Mouse (Mus musculus) spleen, postnatal 4 days (tissue): ENCODE measurements around the gene Gm21976.

ENCODE experiments used
- DNase-seq, 2 experiments: peaks; one replicate each; pipeline ENCODE4 v3.0.0; 2022; ENCODE audit warnings: low spot score in 2 of 2

Gm21976 gene

DNA sequence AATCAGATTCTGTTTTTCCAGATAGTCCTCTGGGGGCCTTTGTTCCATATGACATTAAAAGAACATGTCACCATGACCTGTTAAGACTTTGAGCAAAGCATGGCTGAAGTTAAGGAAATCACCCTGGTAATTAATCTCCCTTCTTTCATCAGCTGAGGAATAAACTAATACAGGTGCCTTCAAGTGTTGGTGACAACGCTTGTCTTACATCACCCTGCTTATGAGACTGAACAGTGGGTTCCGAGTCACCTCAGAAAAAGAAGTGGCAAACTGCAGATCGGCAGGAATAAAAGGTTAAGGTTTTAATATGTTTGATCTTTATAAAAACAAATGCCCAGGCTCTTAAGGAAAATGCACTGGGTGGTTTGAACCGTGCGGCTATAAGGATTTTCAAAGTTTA lies at the start of gene Gm21976:
Gene Gm21976, plus strand, starts transcription at position 202 of the 400 bp plus-strand sequence.
- no peak for DNase-seq

DNA sequence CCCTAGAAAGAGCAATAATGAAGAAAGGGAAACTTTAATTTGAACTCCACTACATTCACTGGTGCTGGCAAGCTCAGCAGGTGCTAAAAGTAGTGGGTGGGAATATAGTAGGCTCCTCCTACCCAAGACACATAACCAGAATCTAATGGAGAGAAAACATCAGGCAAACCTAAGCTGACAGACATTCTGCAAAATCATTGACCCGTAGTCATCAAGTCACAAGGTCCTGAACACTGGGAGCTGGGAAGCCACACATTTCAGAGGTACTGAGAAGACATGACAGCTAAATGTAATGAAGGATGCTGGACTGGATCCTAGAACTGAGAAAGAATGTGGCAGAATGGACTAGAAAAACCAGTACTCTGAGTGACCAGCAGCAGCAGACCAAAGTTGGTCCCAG lies 49.2 kb upstream of the Gm21976 start:
- DNase-seq: no peak

DNA sequence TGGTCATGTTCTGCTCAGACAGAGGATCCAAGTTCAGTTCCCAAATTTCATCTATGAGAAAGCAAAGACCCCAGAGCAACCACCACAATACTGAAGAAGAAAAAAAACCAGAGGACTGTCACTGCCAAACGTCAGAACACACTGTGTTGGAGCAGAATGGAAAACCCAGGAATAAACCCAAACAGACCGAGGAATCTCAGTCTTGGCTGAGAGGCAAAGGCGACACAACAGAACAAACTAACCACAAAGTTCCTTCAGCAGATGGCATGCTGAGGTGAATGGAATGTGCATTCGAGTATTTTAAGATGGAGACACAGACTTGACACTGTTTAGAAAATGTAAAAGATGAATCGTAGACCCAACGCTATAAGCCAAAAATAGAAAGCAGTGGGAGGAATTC lies 44.2 kb upstream of the Gm21976 start:
- no peak for DNase-seq

DNA sequence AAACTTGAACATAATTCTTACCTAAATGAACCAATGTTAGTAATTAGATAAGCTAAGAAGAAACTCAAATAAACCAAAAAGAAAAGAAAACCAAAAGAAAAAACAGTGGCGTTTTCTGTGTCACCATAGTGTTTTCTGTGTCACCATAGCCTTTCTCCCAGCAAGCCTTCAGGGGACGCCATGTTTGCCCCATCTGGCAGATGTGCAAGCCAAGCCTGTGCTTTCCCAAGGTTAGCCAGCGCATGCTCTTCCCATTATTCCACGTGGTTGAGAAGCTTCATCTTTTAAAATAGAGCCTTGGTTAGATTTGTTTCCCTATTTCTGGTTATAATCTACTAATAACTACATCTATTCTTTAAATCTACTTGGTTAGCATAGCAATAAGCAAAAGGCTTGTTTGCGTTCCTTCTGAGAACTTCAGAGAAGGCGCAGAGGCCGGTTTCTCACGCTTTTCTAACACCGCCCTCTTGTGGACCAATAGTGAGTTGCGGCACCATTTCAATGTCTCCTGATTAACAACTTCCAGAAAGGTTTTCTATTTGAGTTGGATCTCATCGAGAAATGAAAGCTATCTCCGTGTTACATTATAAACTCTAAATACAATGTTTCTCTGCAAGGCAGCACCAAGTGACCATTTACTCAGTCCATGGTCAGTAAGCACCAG lies 39.6 kb upstream of the Gm21976 start:
- DNase-seq: peak; percentile 44 to 73

- DNase-seq: no peak
These were observed 38.0 kb upstream of the Gm21976 start for GRCm38 (mm10) chr13:98241531-98242282.

DNA sequence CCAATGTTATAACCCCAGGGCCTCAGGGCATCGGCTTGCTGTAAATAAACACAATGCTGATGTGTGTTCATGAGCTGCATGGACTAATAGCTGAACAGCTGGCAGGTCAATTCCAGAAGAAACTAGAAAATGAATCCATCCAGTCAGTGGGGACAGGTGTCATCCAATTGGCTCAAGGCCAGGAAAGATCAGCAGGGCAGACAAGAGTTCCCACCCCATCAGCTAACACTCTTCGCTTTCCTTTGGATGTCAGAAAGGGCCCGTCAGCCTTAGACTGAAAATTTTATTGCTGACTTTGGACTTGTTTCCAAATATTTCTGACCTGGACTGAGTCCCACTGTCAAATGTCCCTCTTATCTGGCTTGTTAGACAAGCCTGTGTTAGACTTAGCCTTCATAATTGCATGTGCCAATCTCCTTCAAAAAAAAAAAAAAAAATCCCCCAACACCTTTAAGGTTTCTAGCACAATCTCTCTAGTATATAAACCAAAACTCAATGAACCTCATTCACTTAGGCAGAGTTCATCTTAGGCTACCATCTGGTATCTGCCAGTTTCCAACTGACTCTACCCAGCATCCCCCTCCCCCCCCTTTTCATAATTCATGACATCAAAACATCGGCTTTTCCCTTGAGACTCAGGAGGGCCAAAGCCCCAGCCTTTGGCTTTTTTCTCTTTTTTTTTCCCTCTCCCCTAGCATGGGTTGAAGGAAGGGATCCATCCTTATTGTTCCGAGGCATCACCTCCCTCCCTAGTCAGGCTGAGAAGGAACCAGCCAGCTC lies 34.9 kb upstream of the Gm21976 start:
- no peak for DNase-seq

- DNase-seq: no peak
These were observed 34.3 kb upstream of the Gm21976 start for GRCm38 (mm10) chr13:98245386-98245785.

DNA sequence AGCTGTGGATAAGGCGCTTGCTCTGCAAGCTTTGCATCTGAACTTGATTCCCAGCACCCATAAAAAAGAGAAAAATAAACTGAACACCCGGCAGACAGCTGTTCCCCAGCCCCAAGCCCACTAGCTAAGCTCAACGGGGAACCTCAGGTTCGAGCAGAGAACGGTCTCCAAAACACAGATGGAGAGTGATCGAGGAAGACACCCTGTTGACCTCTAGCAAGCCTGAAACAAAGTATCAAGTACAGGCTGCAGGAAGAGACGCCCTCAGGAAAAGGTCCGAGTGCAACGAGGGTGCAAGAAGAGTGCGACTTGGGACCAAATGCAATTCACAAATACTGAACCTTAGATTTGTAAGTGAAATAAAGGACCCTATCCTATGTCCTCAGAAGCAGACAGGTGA lies 30.1 kb upstream of the Gm21976 start:
- no peak for DNase-seq

GRCm38 (mm10) chr13:98254921-98255320 lies 24.8 kb upstream of the Gm21976 start:
- DNase-seq: no peak

GRCm38 (mm10) chr13:98262636-98263457 lies 16.8 kb upstream of the Gm21976 start, which contains the start of the genes Utp15 and Ankra2:
Gene Utp15 (minus strand): TSS chr13:98263041.
Gene Ankra2 (plus strand): TSS chr13:98263074.
- peak; percentile 96 to 99 for DNase-seq

DNA sequence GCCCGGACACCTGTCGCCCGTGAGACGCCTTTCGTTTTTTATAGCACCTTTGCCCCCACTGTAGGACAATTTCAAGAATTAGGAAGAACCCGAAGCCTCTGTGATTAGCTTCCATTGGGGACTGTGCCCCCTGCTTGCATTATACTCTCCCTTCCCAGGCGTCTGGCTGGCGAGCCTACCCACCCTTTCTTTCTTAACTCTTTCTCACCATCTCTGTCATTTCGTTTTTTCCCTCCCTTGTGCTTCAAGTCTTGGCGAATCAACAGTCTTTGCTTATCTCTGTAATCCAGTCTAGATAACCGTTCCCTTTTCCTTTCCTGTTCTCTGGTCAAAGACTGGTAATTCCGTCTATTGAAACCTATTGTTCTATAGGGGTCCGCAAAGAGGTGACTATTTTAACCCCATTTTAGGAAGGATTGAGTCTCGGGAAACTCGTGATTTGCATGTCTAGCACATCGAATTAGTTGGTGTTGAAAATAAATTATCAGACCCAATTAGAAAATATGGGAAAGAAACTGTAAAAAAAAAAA lies 16.2 kb upstream of the Gm21976 start:
- DNase-seq: no peak

GRCm38 (mm10) chr13:98264111-98264510 lies 15.6 kb upstream of the Gm21976 start:
- DNase-seq: no peak

DNA sequence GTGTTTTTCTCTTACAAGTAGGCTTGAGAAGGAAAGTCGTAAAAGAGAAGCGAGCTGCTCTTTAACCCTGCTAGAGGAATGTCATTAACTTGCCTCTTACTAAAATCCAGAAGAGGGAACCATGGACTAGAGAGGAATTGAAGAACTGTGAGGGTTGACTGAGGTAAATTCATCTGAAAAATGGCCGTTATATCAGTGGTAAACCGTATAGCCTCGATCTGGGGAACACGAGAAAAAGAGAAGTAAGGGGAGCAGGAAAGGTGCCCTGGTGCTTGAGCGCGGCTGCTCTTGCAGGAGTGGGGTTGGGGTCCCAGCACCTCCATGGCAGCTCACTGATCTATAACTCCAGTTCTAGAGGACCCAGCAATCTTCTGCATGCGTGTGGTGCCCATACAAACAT lies 5.7 kb upstream of the Gm21976 start:
- DNase-seq: no peak

DNA sequence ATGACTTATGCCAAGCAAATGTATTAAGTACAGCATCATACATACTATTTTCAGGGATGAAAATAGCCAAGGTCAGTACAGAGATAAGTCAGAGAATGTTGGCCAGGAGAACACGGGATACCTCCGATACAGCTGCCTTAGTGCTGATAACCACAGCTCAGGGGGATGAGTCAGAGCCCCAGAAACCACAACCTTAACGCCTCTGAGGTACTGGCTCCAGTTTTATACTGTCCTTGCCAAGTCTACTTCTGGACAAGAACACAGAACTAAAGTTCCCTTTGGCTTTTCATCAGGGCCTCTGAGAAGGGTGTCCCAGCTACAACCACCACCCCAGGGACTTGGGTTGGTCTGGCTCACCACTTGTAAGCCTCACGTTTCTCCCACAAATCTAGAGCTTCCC lies 4.0 kb upstream of the Gm21976 start:
- no peak for DNase-seq

GRCm38 (mm10) chr13:98276253-98276652 lies 3.4 kb upstream of the Gm21976 start:
- DNase-seq: no peak

DNA sequence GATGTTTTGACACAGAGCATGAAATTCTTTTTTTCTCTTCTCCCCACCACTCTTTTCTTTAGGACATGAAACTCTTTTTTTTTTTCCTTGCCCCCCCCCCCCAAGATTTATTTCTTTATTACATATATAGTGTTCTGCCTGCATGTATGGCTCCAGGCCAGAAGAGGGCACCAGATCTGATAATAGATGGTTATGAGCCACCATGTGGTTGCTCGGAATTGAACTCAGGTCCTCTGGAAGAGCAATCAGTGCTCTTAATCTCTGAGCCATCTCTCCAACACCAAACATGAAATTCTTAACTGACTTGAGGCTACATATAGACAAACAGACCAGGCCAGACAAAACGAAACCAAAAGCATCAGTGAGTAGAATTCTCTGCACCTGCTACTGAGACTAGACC lies 2.2 kb upstream of the Gm21976 start:
- DNase-seq: no peak

- no peak for DNase-seq
These were observed 1.4 kb downstream of the Gm21976 start for GRCm38 (mm10) chr13:98280990-98281650.

DNA sequence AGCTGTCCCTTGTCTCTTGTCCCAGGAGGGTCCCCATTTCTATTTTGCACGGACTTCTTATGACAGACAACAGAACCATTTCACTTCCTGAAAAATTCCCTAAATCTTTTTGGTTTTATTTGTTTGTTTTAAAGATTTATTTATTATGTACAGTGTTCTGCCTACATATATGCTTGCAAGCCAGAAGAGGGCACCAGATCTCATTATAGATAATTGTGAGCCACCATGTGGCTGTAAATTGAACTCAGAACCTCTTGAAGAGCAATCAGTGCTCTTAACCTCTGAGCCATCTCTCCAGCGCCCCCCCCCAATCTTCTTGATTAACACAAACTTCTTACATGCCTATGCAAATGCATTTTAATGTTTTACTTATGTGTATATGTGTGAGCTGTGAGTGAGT lies 11.0 kb downstream of the Gm21976 start:
- DNase-seq: no peak

DNA sequence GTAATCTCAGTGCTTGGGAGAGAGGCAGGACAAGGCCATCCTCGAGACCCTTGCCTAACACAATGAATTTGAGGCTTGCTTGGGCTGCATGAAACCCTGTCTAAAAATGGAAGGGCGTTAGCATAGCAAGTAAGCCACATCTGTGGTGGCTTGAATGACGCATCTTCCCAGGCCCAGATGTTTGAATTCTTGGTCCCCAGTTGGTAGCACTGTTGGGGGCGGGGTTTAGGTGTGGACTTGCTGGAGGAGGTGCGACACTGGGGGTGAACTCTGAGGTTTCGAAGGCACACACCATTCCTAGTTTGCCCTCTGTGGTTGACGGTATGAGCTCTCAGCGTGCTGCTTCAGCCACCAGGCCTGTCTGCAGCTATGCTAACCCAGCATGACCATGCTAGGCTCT lies 12.0 kb downstream of the Gm21976 start:
- no peak for DNase-seq

DNA sequence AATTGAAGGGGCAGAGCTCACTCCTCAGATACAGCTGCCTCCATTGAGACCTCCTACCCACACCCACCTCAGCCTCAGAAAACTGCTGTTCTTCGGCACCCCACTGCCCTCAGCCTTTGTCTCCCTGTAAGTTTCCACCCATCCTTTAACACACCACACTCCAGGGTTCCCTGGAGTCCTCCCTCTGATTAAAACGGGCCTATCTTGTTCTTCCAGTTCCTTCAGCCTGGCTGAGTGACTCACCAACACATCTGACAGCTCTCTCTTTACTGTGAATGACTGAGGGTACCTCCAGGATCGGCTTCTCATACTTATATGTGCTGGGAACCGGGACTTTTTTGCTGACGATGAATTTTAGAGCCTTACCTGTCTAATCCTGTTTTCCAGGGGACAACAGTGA lies 16.4 kb downstream of the Gm21976 start:
- DNase-seq: no peak
